Mouse (Mus musculus): ENCODE data around the gene Sema3b.

- TF ChIP-seq GATA1 (IDR thresholded peaks at IDR 0.05; ENCODE audit: borderline replicate concordance, low read length): no peak
- peak; percentile 13; the same call in 1 of the 2 replicates for TF ChIP-seq FLI1 (IDR thresholded peaks at IDR 0.05; ENCODE audit: low read length)
Observed at GRCm38 (mm10) chr9:107554319-107554825, 54.7 kb downstream of the Sema3b start.
